Mouse (Mus musculus) liver, embryonic 12.5 days (tissue): ENCODE results near the gene Rdh19. TPM values are rescaled to one million over a fixed set of nuclear protein-coding genes. Genes with fewer than 3 reads are reported as not detected.

Experiments used
- ATAC-seq: fragments of 200-750 bp; cut with Nextera tagmentation; 2 replicates; pipeline ENCODE4 v1.8.0; 2017; ENCODE audit warnings: moderate number of reproducible peaks, mild to moderate bottlenecking, moderate library complexity
- H3K27ac ChIP-seq: fragments of 300-500 bp; sonication (generic); 2 replicates; pipeline ENCODE4 v1.5.1; 2016; ENCODE audit warnings: mild to moderate bottlenecking
- H3K27me3 ChIP-seq: fragments of 300-500 bp; sonication (generic); replicated peaks from 2 replicates; pipeline ENCODE4 v1.6.1; 2016; ENCODE audit warnings: mild to moderate bottlenecking, moderate library complexity
- H3K36me3 ChIP-seq: fragments of 300-500 bp; sonication (generic); 2 replicates; pipeline ENCODE4 v1.6.1; 2016; ENCODE audit warnings: mild to moderate bottlenecking, moderate library complexity
- H3K4me1 ChIP-seq: fragments of 300-500 bp; sonication (generic); 2 replicates; pipeline ENCODE4 v1.6.1; 2016
- H3K4me2 ChIP-seq: fragments of 300-500 bp; sonication (generic); 2 replicates; pipeline ENCODE4 v1.6.1; 2016; ENCODE audit warnings: mild to moderate bottlenecking, moderate library complexity
- H3K4me3 ChIP-seq: fragments of 300-500 bp; sonication (generic); 2 replicates; pipeline ENCODE4 v1.5.1; 2016; ENCODE audit warnings: mild to moderate bottlenecking, moderate library complexity
- H3K9ac ChIP-seq: fragments of 300-500 bp; sonication (generic); 2 replicates; pipeline ENCODE4 v1.6.1; 2016; ENCODE audit warnings: mild to moderate bottlenecking, moderate library complexity
- H3K9me3 ChIP-seq: fragments of 300-500 bp; sonication (generic); replicated peaks from 2 replicates; pipeline ENCODE4 v1.6.1; 2016; ENCODE audit warnings: mild to moderate bottlenecking, moderate library complexity
- WGBS: fragments of 180-500 bp; shearing (Covaris S2); methylation state at CpG from one replicate; pipeline ENCODE4 v1.1.7; 2016; ENCODE audit not compliant: insufficient replicate concordance; 5-methylcytosine and 5-hydroxymethylcytosine counted together
- polyA plus RNA-seq: library from polyadenylated mRNA; unstranded; fragments of >200 nt; fragmentation: Nextera tagmentation; extraction: Ambion mirVana; gene quantifications from 2 replicates; pipeline ENCODE4 v1.2.1, GENCODE M21; 2016

Gene Rdh19
- polyA plus RNA-seq, 1 experiment from 2014 or later = not detected

DNA sequence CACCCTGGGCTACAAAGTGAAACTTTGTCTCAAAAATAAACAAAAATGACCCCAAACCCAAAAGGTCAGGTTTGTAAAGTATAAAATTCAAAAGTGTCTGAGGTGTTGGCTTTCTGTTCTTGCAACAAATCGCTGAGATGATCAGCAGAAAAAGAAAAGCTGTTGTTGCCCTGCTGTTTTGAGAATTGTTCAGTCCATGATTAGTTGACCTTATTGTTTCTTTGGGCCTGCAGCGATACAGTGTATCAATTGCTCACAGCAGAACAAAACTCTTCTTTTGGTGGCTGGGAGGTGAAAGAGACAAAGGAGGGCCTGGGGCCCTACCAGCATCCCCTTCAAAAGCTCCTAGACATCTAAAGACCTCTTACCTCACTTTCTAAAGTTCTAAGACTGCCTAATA is 56.4 kb downstream of the Rdh19 start:
- H3K27ac ChIP-seq = no peak overlapping the region
- no peaks in the 10 kb centered on the region for H3K36me3 ChIP-seq
- H3K27me3 ChIP-seq = no peaks in the 10 kb centered on the region
- WGBS = 72% methylated on average over 2 of the region's 2 CpGs
- H3K4me1 ChIP-seq = no peaks in the 10 kb centered on the region
- no peak for ATAC-seq
- no peaks in the 10 kb centered on the region for H3K9me3 ChIP-seq
- no peak overlapping the region for H3K9ac ChIP-seq
- H3K4me2 ChIP-seq = no peak overlapping the region
- no peak overlapping the region for H3K4me3 ChIP-seq

DNA sequence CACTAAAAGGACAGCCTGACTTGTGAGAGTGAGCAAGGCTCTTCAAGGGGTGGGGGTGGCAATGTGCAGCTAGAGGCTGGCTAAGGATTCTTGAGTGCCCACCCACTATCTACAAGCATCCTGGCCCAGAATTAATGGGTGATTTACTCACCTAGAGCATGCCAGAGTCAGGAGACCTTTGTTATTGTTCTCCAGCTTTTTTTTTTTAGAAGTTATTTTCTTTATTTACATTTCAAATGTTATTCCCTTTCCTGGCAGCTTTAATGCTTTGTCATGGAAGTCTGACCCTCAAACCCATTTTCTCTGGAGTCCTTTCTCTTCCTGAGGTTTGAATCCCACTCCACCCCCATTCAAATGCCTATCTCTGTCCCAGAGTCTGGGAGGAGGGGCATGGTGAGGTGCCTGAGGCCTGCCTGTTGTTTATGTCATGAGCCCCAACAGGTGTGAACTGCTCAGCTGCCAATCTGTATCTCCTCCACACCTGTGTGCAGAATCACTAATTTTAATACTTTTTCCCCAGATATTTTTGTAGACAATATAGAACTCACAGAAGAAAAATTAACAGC is 57.7 kb downstream of the Rdh19 start:
- no peak overlapping the region for H3K4me2 ChIP-seq
- H3K27ac ChIP-seq = no peak overlapping the region
- no peak overlapping the region for H3K9ac ChIP-seq
- no peaks in the 10 kb centered on the region for H3K27me3 ChIP-seq
- no peak for ATAC-seq
- no peak overlapping the region for H3K4me3 ChIP-seq
- no peaks in the 10 kb centered on the region for H3K36me3 ChIP-seq
- no peaks in the 10 kb centered on the region for H3K4me1 ChIP-seq
- H3K9me3 ChIP-seq = no peaks in the 10 kb centered on the region

Other genes starting within 250 kb of the Rdh19 start
- 22.8 and 26.5 TPM in 2 replicates for gene Lrp1, start 228.8 kb upstream of the Rdh19 start, polyA plus RNA-seq
- gene Stat6, start 206.9 kb upstream of the Rdh19 start, polyA plus RNA-seq = 19.2 and 19.4 TPM in 2 replicates
- 7.0 and 8.0 TPM in 2 replicates for gene Nemp1, start 183.0 kb upstream of the Rdh19 start, polyA plus RNA-seq
- 2.6 and 3.4 TPM in 2 replicates for gene Nab2, start 181.4 kb upstream of the Rdh19 start, polyA plus RNA-seq
- gene Myo1a, start 144.8 kb upstream of the Rdh19 start, polyA plus RNA-seq = 0.06 and 0.13 TPM in 2 replicates
- 8.6 and 14.1 TPM in 2 replicates for gene Tac2, start 125.5 kb upstream of the Rdh19 start, polyA plus RNA-seq
- gene Zbtb39, start 110.4 kb upstream of the Rdh19 start, polyA plus RNA-seq = 1.3 and 1.4 TPM in 2 replicates
- gene Gpr182, start 98.2 kb upstream of the Rdh19 start, polyA plus RNA-seq = 10.3 and 11.2 TPM in 2 replicates
- 0.22 and 0.30 TPM in 2 replicates for gene Rdh1, start 90.2 kb upstream of the Rdh19 start, polyA plus RNA-seq
- 0.11 and 0.18 TPM in 2 replicates for gene Rdh16f1, start 90.1 kb upstream of the Rdh19 start, polyA plus RNA-seq
- not detected in 2 replicates for gene Rdh9, start 73.5 kb upstream of the Rdh19 start, polyA plus RNA-seq
- gene Rdh16, start 48.8 kb upstream of the Rdh19 start, polyA plus RNA-seq = not detected in 2 replicates
- not detected in 2 replicates for gene Rdh16f2, start 16.5 kb downstream of the Rdh19 start, polyA plus RNA-seq
- 0.07 TPM in 1 of 2 replicates, not detected in the other for gene Rdh7, start 38.9 kb downstream of the Rdh19 start, polyA plus RNA-seq
- not detected in 2 replicates for gene Sdr9c7, start 48.6 kb downstream of the Rdh19 start, polyA plus RNA-seq
- 0.17 TPM in 1 of 2 replicates, not detected in the other for gene Hsd17b6, start 157.7 kb downstream of the Rdh19 start, polyA plus RNA-seq
- gene Prim1, start 165.2 kb downstream of the Rdh19 start, polyA plus RNA-seq = 88.9 and 93.3 TPM in 2 replicates
- 666 and 682 TPM in 2 replicates for gene Naca, start 185.6 kb downstream of the Rdh19 start, polyA plus RNA-seq
- gene Ptges3, start 209.0 kb downstream of the Rdh19 start, polyA plus RNA-seq = 406 and 407 TPM in 2 replicates
- gene Atp5b, start 233.3 kb downstream of the Rdh19 start, polyA plus RNA-seq = 2,130 and 2,180 TPM in 2 replicates
- 8.0 and 8.6 TPM in 2 replicates for gene Baz2a, start 241.6 kb downstream of the Rdh19 start, polyA plus RNA-seq